Mouse (Mus musculus) kidney, adult 2 months (tissue): ENCODE data around the gene Dop1b.

Experiments used
- CTCF ChIP-seq: fragments of 200-500 bp; conservative IDR thresholded peaks from 2 replicates; pipeline ENCODE4 v1.5.1; 2011; ENCODE audit warnings: low read depth, mild to moderate bottlenecking, control low read depth, low read length, moderate library complexity, mixed read lengths; ENCODE audit not compliant: insufficient read depth, insufficient read length
- POLR2A ChIP-seq: fragments of 200-500 bp; IDR thresholded peaks from one replicate; pipeline ENCODE4 v1.6.1; 2011; ENCODE audit warnings: low read depth, low read length, control low read depth

DNA sequence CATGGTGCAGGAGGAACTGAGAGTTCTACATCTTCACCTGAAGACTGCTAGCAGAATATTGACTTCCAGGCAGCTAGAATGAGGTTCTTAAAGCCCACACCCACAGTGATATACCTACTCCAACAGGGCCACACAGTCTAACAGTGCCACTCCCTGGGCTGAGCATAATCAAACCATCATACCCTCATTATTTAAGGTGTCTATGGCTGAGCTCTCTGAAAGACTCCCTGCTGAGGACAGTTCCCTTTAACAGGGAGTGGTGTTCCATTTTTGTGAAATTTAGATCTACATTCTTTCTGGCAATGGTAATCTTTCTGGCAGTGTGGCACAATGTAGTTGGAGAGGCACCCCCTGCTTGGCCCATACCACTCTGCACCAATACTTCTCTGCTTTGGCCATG is 42.2 kb upstream of the Dop1b start:
- no peak for TF ChIP-seq POLR2A
- TF ChIP-seq CTCF: no peak
